Mouse (Mus musculus): ENCODE measurements around the gene Ptprc.

DNA sequence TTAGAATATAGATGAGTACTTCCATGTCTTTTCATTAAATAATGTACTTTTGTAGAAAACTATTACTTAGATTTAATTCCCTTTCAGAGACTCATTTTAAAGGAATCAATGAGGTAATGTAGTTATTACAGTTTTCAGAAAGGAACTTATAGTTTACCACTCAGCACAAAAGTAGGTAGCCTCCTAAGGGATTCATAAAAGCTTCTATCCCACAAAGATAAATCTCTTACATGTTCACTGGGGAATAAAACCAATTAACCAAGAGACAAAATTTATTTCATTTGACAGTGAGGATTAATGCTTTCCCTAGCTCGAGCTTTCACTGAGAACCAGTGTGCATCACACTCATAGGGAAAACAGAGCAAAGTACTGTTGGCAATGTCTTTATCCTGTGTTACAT lies 82.3 kb downstream of the Ptprc start:
- no peak for TF ChIP-seq UBTF (IDR thresholded peaks at IDR 0.05; ENCODE audit: low read depth, low read length)
- no peak for TF ChIP-seq POLR2A (IDR thresholded peaks at IDR 0.05; ENCODE audit: low read depth, low read length)

Measured in CH12.LX (cell line).